Mouse (Mus musculus) urinary bladder, postnatal 14 days (tissue): Measurements from ENCODE around the gene Tomm6.
A peak's percentile ranks its signal among the peaks of the same experiment; 100 is the strongest.
"Not testable (repeated sequence)": the region's sequence is repeated elsewhere in the genome, so short reads cannot be mapped to it uniquely, and the experiment has no call there.

Source experiments
- DNase-seq: peaks from one replicate; pipeline ENCODE4 v3.0.0; 2021; ENCODE audit warnings: low spot score

Tomm6 gene

GRCm38 (mm10) chr17:47694503-47695336 lies 6.5 kb upstream of the Tomm6 start, which contains the start of gene Prickle4:
Gene Prickle4, minus strand, starts transcription at chr17:47694736.
- DNase-seq, result peak; percentile 97

- DNase-seq, result no peak
These were observed 6.1 kb upstream of the Tomm6 start, which contains the start of gene Gm21981 for GRCm38 (mm10) chr17:47694442-47694502. Gene Gm21981, minus strand, starts transcription at chr17:47694455.

GRCm38 (mm10) chr17:47693671-47694441 lies 5.7 kb upstream of the Tomm6 start:
- no peak for DNase-seq

- no peak for DNase-seq
These were observed 3.5 kb upstream of the Tomm6 start for GRCm38 (mm10) chr17:47691650-47692049.

- no peak for DNase-seq
These were observed 1.7 kb upstream of the Tomm6 start for GRCm38 (mm10) chr17:47689894-47690293.

GRCm38 (mm10) chr17:47688608-47689575 lies 706 bp upstream of the Tomm6 start, which contains the start of gene Frs3:
Gene Frs3, plus strand, starts transcription at chr17:47689030.
- peak; percentile 57 for DNase-seq

GRCm38 (mm10) chr17:47687409-47688343 lies 510 bp downstream of the Tomm6 start:
- DNase-seq, result peak; percentile 96

- DNase-seq, result no peak
These were observed 5.3 kb downstream of the Tomm6 start for GRCm38 (mm10) chr17:47682836-47683235.

- DNase-seq, result no peak
These were observed 9.5 kb downstream of the Tomm6 start for GRCm38 (mm10) chr17:47678702-47679101.

GRCm38 (mm10) chr17:47678238-47678637 lies 9.9 kb downstream of the Tomm6 start:
- no peak for DNase-seq

- peak; percentile 77 for DNase-seq
These were observed 11.6 kb downstream of the Tomm6 start for GRCm38 (mm10) chr17:47676581-47676980.

- DNase-seq, result peak; percentile 65
These were observed 15.7 kb downstream of the Tomm6 start for GRCm38 (mm10) chr17:47672311-47673111.

- DNase-seq, result no peak
These were observed 16.2 kb downstream of the Tomm6 start for GRCm38 (mm10) chr17:47671988-47672310.

- no peak for DNase-seq
These were observed 19.0 kb downstream of the Tomm6 start for GRCm38 (mm10) chr17:47669166-47669565.

- no peak for DNase-seq
These were observed 23.7 kb downstream of the Tomm6 start for GRCm38 (mm10) chr17:47664474-47664873.

GRCm38 (mm10) chr17:47663009-47663713 lies 25.0 kb downstream of the Tomm6 start:
- no peak for DNase-seq

GRCm38 (mm10) chr17:47658741-47659243 lies 29.4 kb downstream of the Tomm6 start:
- DNase-seq, result no peak

GRCm38 (mm10) chr17:47657901-47658300 lies 30.3 kb downstream of the Tomm6 start:
- DNase-seq, result no peak

- DNase-seq, result no peak
These were observed 32.5 kb downstream of the Tomm6 start for GRCm38 (mm10) chr17:47655697-47656096.

- not testable (repeated sequence) for DNase-seq
These were observed 33.8 kb downstream of the Tomm6 start for GRCm38 (mm10) chr17:47654346-47654745.
